Mouse (Mus musculus) CH12.LX (cell line): ENCODE measurements around the gene Chst15. TPM values are rescaled to one million over a fixed set of nuclear protein-coding genes. Genes with fewer than 3 reads are reported as not detected.

ENCODE experiments used
- DNase-seq: peaks from one replicate; pipeline ENCODE4 v3.0.0-alpha.2; 2013; ENCODE audit errors: extremely low read depth
- H3K27ac ChIP-seq: 2 replicates; pipeline ENCODE4 v1.5.1; 2012; ENCODE audit warnings: low read depth, mild to moderate bottlenecking, control low read depth, moderate library complexity; ENCODE audit not compliant: insufficient read depth
- H3K27me3 ChIP-seq: replicated peaks from 2 replicates; pipeline ENCODE3; 2012; ENCODE audit warnings: inconsistent platforms
- H3K36me3 ChIP-seq, 2 experiments: replicated peaks in 1 of 2; 2 replicates each; pipeline versions ENCODE3 to v1.6.1; 2012; ENCODE audit warnings: inconsistent platforms in 1 of 2, low read length in 1 of 2, mild to moderate bottlenecking in 1 of 2, mixed read lengths in 1 of 2, moderate library complexity in 1 of 2; ENCODE audit not compliant: control insufficient read depth in 1 of 2, insufficient read depth in 1 of 2
- H3K4me1 ChIP-seq, 2 experiments: 2 replicates each; pipeline ENCODE4 v1.6.1; 2012; ENCODE audit warnings: inconsistent platforms in 1 of 2, moderate library complexity in 1 of 2; ENCODE audit not compliant: insufficient read depth in 2 of 2, control insufficient read depth in 1 of 2
- H3K4me2 ChIP-seq: 2 replicates; pipeline ENCODE4 v1.6.1; 2012; ENCODE audit warnings: low read depth, mild to moderate bottlenecking, control low read depth; ENCODE audit not compliant: poor library complexity, insufficient read depth, severe bottlenecking
- H3K4me3 ChIP-seq, 3 experiments: fragments of 150-350 bp in 1 of 3; sonication (generic) in 1 of 3; replicated peaks in 1 of 3; 2 replicates each; pipeline versions ENCODE3 to v1.5.1; 2011 to 2012; ENCODE audit warnings: low read depth in 2 of 3, low read length in 2 of 3, mild to moderate bottlenecking in 2 of 3, moderate library complexity in 2 of 3, control low read depth in 1 of 3, improper control_type of control experiment in 1 of 3, inconsistent platforms in 1 of 3, mixed read lengths in 1 of 3; ENCODE audit not compliant: poor library complexity in 1 of 3
- H3K79me2 ChIP-seq: replicated peaks from 2 replicates; pipeline ENCODE4 v1.6.1; 2012; ENCODE audit warnings: mild to moderate bottlenecking, moderate library complexity; ENCODE audit not compliant: control insufficient read depth, poor library complexity, insufficient read depth, severe bottlenecking; ENCODE audit errors: extremely low read depth
- H3K9ac ChIP-seq: 2 replicates; pipeline ENCODE4 v1.6.1; 2012; ENCODE audit warnings: low read depth, mild to moderate bottlenecking, control low read depth, moderate library complexity; ENCODE audit not compliant: insufficient read depth
- H3K9me3 ChIP-seq: replicated peaks from 2 replicates; pipeline ENCODE3; 2012; ENCODE audit warnings: low read length, inconsistent platforms, mixed read lengths
- BHLHE40 ChIP-seq: IDR thresholded peaks from 2 replicates; pipeline ENCODE4 v1.6.1; 2011; ENCODE audit warnings: mild to moderate bottlenecking, low read depth, low read length, improper control_type of control experiment
- CHD1 ChIP-seq: IDR thresholded peaks from 2 replicates; pipeline ENCODE4 v1.6.1; 2012; ENCODE audit warnings: low read depth, low read length, improper control_type of control experiment, inconsistent platforms
- CHD2 ChIP-seq: IDR thresholded peaks from 2 replicates; pipeline ENCODE4 v1.6.1; 2011; ENCODE audit warnings: low read length, improper control_type of control experiment
- CTCF ChIP-seq, 2 experiments: IDR thresholded peaks in 1 of 2; conservative IDR thresholded peaks in 1 of 2; 2 replicates each; pipeline ENCODE4 v1.5.1; 2011 to 2012; ENCODE audit warnings: low read depth in 2 of 2, low read length in 2 of 2, improper control_type of control experiment in 1 of 2, inconsistent platforms in 1 of 2, mild to moderate bottlenecking in 1 of 2, moderate library complexity in 1 of 2
- E2F4 ChIP-seq: IDR thresholded peaks from 2 replicates; pipeline ENCODE4 v1.6.1; 2011; ENCODE audit warnings: low read depth, low read length, improper control_type of control experiment; ENCODE audit not compliant: insufficient replicate concordance
- EP300 ChIP-seq: IDR thresholded peaks from 2 replicates; pipeline ENCODE4 v1.6.1; 2011; ENCODE audit warnings: low read length, improper control_type of control experiment
- ETS1 ChIP-seq: conservative IDR thresholded peaks from 2 replicates; pipeline ENCODE4 v1.6.1; 2012; ENCODE audit warnings: low read depth, mild to moderate bottlenecking, inconsistent platforms, low read length, improper control_type of control experiment, moderate library complexity
- GABPA ChIP-seq: IDR thresholded peaks from 2 replicates; pipeline ENCODE4 v1.6.1; 2012; ENCODE audit warnings: low read depth, low read length, improper control_type of control experiment, inconsistent platforms; ENCODE audit not compliant: insufficient replicate concordance
- MAX ChIP-seq: IDR thresholded peaks from 2 replicates; pipeline ENCODE4 v1.6.1; 2011; ENCODE audit warnings: low read length, improper control_type of control experiment
- MAZ ChIP-seq: IDR thresholded peaks from 2 replicates; pipeline ENCODE4 v1.6.1; 2012; ENCODE audit warnings: low read depth, mild to moderate bottlenecking, inconsistent platforms, low read length, improper control_type of control experiment, moderate library complexity
- MEF2A ChIP-seq: IDR thresholded peaks from 2 replicates; pipeline ENCODE4 v1.6.1; 2014; ENCODE audit warnings: low read depth, mild to moderate bottlenecking, inconsistent platforms, low read length, improper control_type of control experiment, borderline replicate concordance
- MYC ChIP-seq: IDR thresholded peaks from 2 replicates; pipeline ENCODE4 v1.6.1; 2011; ENCODE audit warnings: low read depth, mild to moderate bottlenecking, improper control_type of control experiment, low read length
- NRF1 ChIP-seq: IDR thresholded peaks from 2 replicates; pipeline ENCODE4 v1.6.1; 2014; ENCODE audit warnings: low read depth, mild to moderate bottlenecking, inconsistent platforms, low read length, improper control_type of control experiment, moderate library complexity
- PAX5 ChIP-seq: IDR thresholded peaks from 2 replicates; pipeline ENCODE4 v1.6.1; 2012; ENCODE audit warnings: low read length, inconsistent platforms, mixed read lengths
- POLR2AphosphoS2 ChIP-seq: IDR thresholded peaks from 2 replicates; pipeline ENCODE4 v1.6.1; 2011; ENCODE audit warnings: low read depth, low read length, improper control_type of control experiment
- RAD21 ChIP-seq: IDR thresholded peaks from 2 replicates; pipeline ENCODE4 v1.6.1; 2011; ENCODE audit warnings: low read depth, mild to moderate bottlenecking, low read length, improper control_type of control experiment, moderate library complexity
- RCOR1 ChIP-seq: conservative IDR thresholded peaks from 2 replicates; pipeline ENCODE4 v1.6.1; 2012; ENCODE audit warnings: low read depth, mild to moderate bottlenecking, inconsistent platforms, low read length, improper control_type of control experiment
- SIN3A ChIP-seq: IDR thresholded peaks from 2 replicates; pipeline ENCODE4 v1.6.1; 2012; ENCODE audit warnings: low read length, improper control_type of control experiment, inconsistent platforms
- SMC3 ChIP-seq: IDR thresholded peaks from 2 replicates; pipeline ENCODE4 v1.6.1; 2011; ENCODE audit warnings: low read depth, low read length, improper control_type of control experiment
- TBP ChIP-seq: conservative IDR thresholded peaks from 2 replicates; pipeline ENCODE4 v1.6.1; 2011; ENCODE audit warnings: low read depth, low read length, improper control_type of control experiment
- TCF12 ChIP-seq: IDR thresholded peaks from 2 replicates; pipeline ENCODE4 v1.6.1; 2014; ENCODE audit warnings: low read depth, mild to moderate bottlenecking, inconsistent platforms, low read length, improper control_type of control experiment
- USF1 ChIP-seq: IDR thresholded peaks from 2 replicates; pipeline ENCODE4 v1.6.1; 2014; ENCODE audit warnings: low read depth, mild to moderate bottlenecking, inconsistent platforms, low read length, improper control_type of control experiment
- ZC3H11A ChIP-seq: IDR thresholded peaks from 2 replicates; pipeline ENCODE4 v1.6.1; 2012; ENCODE audit warnings: low read depth, mild to moderate bottlenecking, inconsistent platforms, low read length, improper control_type of control experiment
- ZKSCAN1 ChIP-seq: IDR thresholded peaks from 2 replicates; pipeline ENCODE4 v1.6.1; 2012; ENCODE audit warnings: low read depth, inconsistent platforms, low read length, improper control_type of control experiment, borderline replicate concordance
- ZMIZ1 ChIP-seq: IDR thresholded peaks from 2 replicates; pipeline ENCODE4 v1.6.1; 2012; ENCODE audit warnings: low read depth, mild to moderate bottlenecking, inconsistent platforms, low read length, improper control_type of control experiment
- dilution Hi-C: fragments of 300-500 bp; cut with MboI; formaldehyde crosslinking; loops from 2 replicates; pipeline ENCODE4 v1.14.3; 2020; ENCODE audit warnings: low sequenced_read_pairs; ENCODE audit not compliant: extremely low pct_unique_long_range_greater_than_20kb, extremely low pct_ligation_motif_present
- in situ Hi-C: fragments of 300-500 bp; cut with MboI; formaldehyde crosslinking; loops from 3 replicates; pipeline ENCODE4 v1.14.3; 2019; ENCODE audit warnings: low sequenced_read_pairs, low pct_ligation_motif_present, low pct_unique_long_range_greater_than_20kb, mixed read lengths
- polyA plus RNA-seq: library from polyadenylated mRNA; unstranded; fragments of >175 nt; gene quantifications from 2 replicates; pipeline ENCODE4 v1.2.1, GENCODE M21; 2012; ENCODE audit warnings: low read depth; ENCODE audit not compliant: insufficient read length
- total RNA-seq, 2 experiments: library from RNA; depleted of rRNA; stranded (reverse); fragments of 300-350 nt in 1 of 2; fragments of >200 nt in 1 of 2; gene quantifications; 2 replicates each; pipeline ENCODE4 v1.2.3; 2012 to 2014

Gene Chst15
- total and polyA plus RNA-seq, 3 experiments = 0.42 to 0.81 (median 0.57) TPM

DNA sequence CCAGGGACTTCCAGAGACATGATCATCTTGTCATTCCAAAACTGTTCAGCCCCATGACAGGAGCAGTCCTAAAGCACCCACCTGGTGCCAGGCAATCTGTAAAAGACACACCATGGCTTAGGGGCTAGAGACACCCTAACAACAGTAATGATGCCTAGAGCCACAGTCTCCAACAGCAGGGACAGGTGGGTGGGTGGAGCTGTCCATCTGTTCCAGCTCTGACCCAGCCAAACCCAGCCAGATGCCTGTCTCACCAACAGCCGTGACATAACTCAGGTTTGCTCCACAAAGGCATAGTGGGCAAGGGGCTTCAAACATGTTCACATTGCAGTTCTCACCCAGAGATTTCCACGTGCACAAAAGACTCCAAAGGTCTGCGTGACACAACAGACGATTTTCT, 35.3 kb downstream of the Chst15 start:
- Histone ChIP-seq H3K4me3 (no peak overlapping the region), H3K27me3 (peaks cover 43% of the 10 kb centered on the region), H3K9me3 (no peaks in the 10 kb centered on the region), H3K4me2 (no peak overlapping the region), H3K9ac (no peak overlapping the region), H3K4me1 (peaks cover 20 to 29% of the 10 kb centered on the region in 2 experiments), H3K27ac (no peak overlapping the region), H3K79me2 (no peaks in the 10 kb centered on the region), H3K36me3 (no peaks in the 10 kb centered on the region)
- dilution Hi-C loops = no loop called here
- in situ Hi-C loops = no loop called here
- TF ChIP-seq RAD21 (no peak), NRF1 (no peak), SIN3A (no peak), MYC (no peak), BHLHE40 (no peak), USF1 (no peak), EP300 (no peak), CHD1 (no peak), MEF2A (no peak), MAZ (no peak), MAX (no peak), RCOR1 (no peak), ZC3H11A (no peak)
- DNase-seq = no peak

DNA sequence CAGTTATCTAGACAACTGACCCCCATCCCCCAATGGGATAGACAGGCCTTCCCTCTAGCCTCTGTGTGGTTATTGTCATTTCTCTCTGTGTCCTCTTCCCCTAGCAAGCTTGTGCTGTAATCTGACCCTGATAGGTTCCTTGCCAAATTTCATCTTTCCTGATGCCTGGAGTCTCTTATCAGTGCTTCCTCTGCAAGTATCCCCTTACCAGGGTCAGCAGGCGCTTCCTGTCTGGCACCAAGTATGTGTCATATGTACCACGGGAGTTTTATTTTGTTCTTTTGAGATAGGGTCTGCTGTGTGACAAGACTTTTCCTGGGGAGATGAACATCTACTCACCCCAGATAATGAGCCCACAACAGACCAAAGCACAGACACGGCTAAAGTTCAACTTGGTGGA, 38.4 kb downstream of the Chst15 start:
- no peak overlapping the region for H3K27ac ChIP-seq
- in situ Hi-C loops = no loop called here
- no peak overlapping the region for H3K4me3 ChIP-seq
- TF ChIP-seq USF1 (no peak), GABPA (no peak), RCOR1 (no peak), PAX5 (no peak), POLR2AphosphoS2 (no peak), TCF12 (no peak), ETS1 (no peak), BHLHE40 (no peak), CHD2 (no peak), CTCF (conservative IDR thresholded peaks at IDR 0.05 in 1 of 2, IDR thresholded peaks at IDR 0.05 in 1 of 2; ENCODE audit: low read depth in 2 of 2, low read length in 2 of 2) (no peak), EP300 (no peak), E2F4 (no peak), ZKSCAN1 (no peak), SMC3 (no peak), TBP (no peak), MAX (no peak), ZMIZ1 (no peak), RAD21 (no peak)
- dilution Hi-C loops = no loop called here
- no peaks in the 10 kb centered on the region for H3K9me3 ChIP-seq
- H3K36me3 ChIP-seq = no peaks in the 10 kb centered on the region
- peaks cover 14 to 20% of the 10 kb centered on the region in 2 experiments for H3K4me1 ChIP-seq
- no peak overlapping the region for H3K9ac ChIP-seq
- no peak overlapping the region for H3K4me2 ChIP-seq
- peaks cover 48% of the 10 kb centered on the region for H3K27me3 ChIP-seq
- H3K79me2 ChIP-seq = no peaks in the 10 kb centered on the region
- DNase-seq = no peak
